Comparison of ENCODE assay signal across 15 mouse cellular contexts in the genomic region with DNA sequence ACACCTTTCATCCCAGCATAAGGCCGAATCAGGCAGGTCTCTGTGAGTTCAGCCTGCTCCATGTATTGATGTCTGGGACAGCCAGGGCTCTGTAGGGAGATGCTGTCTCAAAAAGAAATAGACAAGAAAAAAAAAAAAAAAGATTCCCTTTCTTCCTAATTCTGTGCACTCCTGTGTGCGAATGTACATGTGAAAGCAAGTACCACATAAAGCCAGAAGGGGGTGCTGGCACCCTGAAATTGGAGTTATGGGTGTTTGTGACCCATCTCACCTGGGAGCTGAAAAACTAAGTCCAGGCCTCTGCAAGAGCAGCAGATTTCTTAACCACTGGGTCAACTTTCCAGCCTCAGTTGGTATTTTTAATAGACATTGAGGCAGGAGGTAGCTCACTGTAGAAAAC.
DNase-seq lines count a peak whose midpoint lies in the region; ATAC-seq and TF ChIP-seq lines count a peak whose summit lies in the region.
"Had no signal": no experiment of that assay in that cellular context is flagged by ENCODE, and none has a peak within 500 bp of the region (broad histone marks: within the 10 kb centered on the region; RNA-seq: fewer than 3 reads in every experiment).

No protein-coding gene starts in this region.

- no peak overlapping the region for H3K9ac ChIP-seq in hindbrain, postnatal 0 days (replicated peaks; ENCODE audit: low read length)
- H3K9ac ChIP-seq in hindbrain, embryonic 13.5 days, result no peak overlapping the region
- H3K9ac ChIP-seq in lung, embryonic 14.5 days, result no peak overlapping the region

- WGBS in hindbrain, postnatal 0 days, result 91% methylated on average over 2 of the region's 2 CpGs
- 87% methylated on average over 2 of the region's 2 CpGs for WGBS in hindbrain, embryonic 13.5 days
- 81% methylated on average over 2 of the region's 2 CpGs for WGBS in lung, embryonic 14.5 days

- H3K4me2 ChIP-seq in hindbrain, postnatal 0 days (ENCODE audit: low read depth, low read length), result no peak overlapping the region
- no peak overlapping the region for H3K4me2 ChIP-seq in hindbrain, embryonic 13.5 days
- no peak overlapping the region for H3K4me2 ChIP-seq in lung, embryonic 14.5 days

- H3K36me3 ChIP-seq in hindbrain, postnatal 0 days (ENCODE audit: insufficient read depth, low read length), result no peaks in the 10 kb centered on the region
- no peaks in the 10 kb centered on the region for H3K36me3 ChIP-seq in hindbrain, embryonic 13.5 days
- no peaks in the 10 kb centered on the region for H3K36me3 ChIP-seq in lung, embryonic 14.5 days (ENCODE audit: insufficient read depth)
- H3K36me3 ChIP-seq: midbrain, embryonic 10.5 days had no signal

- no peak overlapping the region for H3K27ac ChIP-seq in hindbrain, postnatal 0 days
- H3K27ac ChIP-seq in hindbrain, embryonic 13.5 days, result no peak overlapping the region
- no peak overlapping the region for H3K27ac ChIP-seq in lung, embryonic 14.5 days (ENCODE audit: low read depth)
- H3K27ac ChIP-seq: midbrain, embryonic 10.5 days had no signal

- no peak for ATAC-seq in hindbrain, postnatal 0 days
- ATAC-seq in hindbrain, embryonic 13.5 days (ENCODE audit: low FRiP score), result no peak
- no peak for ATAC-seq in lung, embryonic 14.5 days (ENCODE audit: insufficient read depth)
- ATAC-seq in erythroid progenitor cell, adult 5-6 weeks (replicated peaks; ENCODE audit: low FRiP score, poor library complexity, severe bottlenecking), result no peak
- ATAC-seq: lung, postnatal 0 days had no signal

- no peaks in the 10 kb centered on the region for H3K9me3 ChIP-seq in hindbrain, postnatal 0 days (ENCODE audit: low read length)
- no peaks in the 10 kb centered on the region for H3K9me3 ChIP-seq in hindbrain, embryonic 13.5 days
- no peaks in the 10 kb centered on the region for H3K9me3 ChIP-seq in lung, embryonic 14.5 days (ENCODE audit: low read depth, low read length)
- H3K9me3 ChIP-seq: midbrain, embryonic 10.5 days had no signal

- no peak overlapping the region for H3K4me3 ChIP-seq in hindbrain, postnatal 0 days (ENCODE audit: low read length)
- no peak overlapping the region for H3K4me3 ChIP-seq in hindbrain, embryonic 13.5 days
- no peak overlapping the region for H3K4me3 ChIP-seq in lung, embryonic 14.5 days (ENCODE audit: low read depth, low read length)
- H3K4me3 ChIP-seq: erythroblast, embryonic 14.5 days; midbrain, embryonic 10.5 days; myocyte had no signal

- DNase-seq in adrenal gland, postnatal 10 days, result peak; percentile 7
- DNase-seq in adrenal gland, adult 8-10 months, result no peak
- DNase-seq in hindbrain, postnatal 0 days (ENCODE audit: low spot score), result peak; percentile 15
- peak; percentile 3 for DNase-seq in lung, embryonic 14.5 days
- no peak for DNase-seq in lung, postnatal 10 days
- peak; percentile 21 for DNase-seq in mesoderm, embryonic 11.5 days (ENCODE audit: low read depth, low spot score)
- DNase-seq: cerebellum, adult 11 months; heart, adult 18-20 months; heart, postnatal 14 days had no signal

- peak; percentile 52 for TF ChIP-seq CTCF in hindbrain, postnatal 0 days (IDR thresholded peaks at IDR 0.05; ENCODE audit: low read depth)
- TF ChIP-seq CTCF in lung, embryonic 14.5 days (IDR thresholded peaks at IDR 0.05; ENCODE audit: low read depth), result peak; percentile 31

- peaks cover 14% of the 10 kb centered on the region for H3K4me1 ChIP-seq in hindbrain, postnatal 0 days (ENCODE audit: insufficient read depth, low read length)
- H3K4me1 ChIP-seq in hindbrain, embryonic 13.5 days (replicated peaks), result peaks cover 40% of the 10 kb centered on the region
- H3K4me1 ChIP-seq in lung, embryonic 14.5 days (ENCODE audit: insufficient read depth), result no peaks in the 10 kb centered on the region

- no peaks in the 10 kb centered on the region for H3K27me3 ChIP-seq in hindbrain, postnatal 0 days (ENCODE audit: insufficient read depth, low read length)
- H3K27me3 ChIP-seq in hindbrain, embryonic 13.5 days, result 0 out of 2 replicates have a peak, but pooled peaks cover 7% of the 10 kb centered on the region
- no peaks in the 10 kb centered on the region for H3K27me3 ChIP-seq in lung, embryonic 14.5 days (ENCODE audit: insufficient read depth, low read length)

Comparison
In these comparisons a context has a peak if more than half of its experiments do, and no peak if none do; other contexts are left out.
1. DNase-seq: peak in adrenal gland, postnatal 10 days (single experiment), hindbrain, postnatal 0 days (single experiment), lung, embryonic 14.5 days (single experiment) and mesoderm, embryonic 11.5 days (single experiment); none in adrenal gland, adult 8-10 months (single experiment) and lung, postnatal 10 days (single experiment).